Mouse (Mus musculus) mouse embryonic stem cell (cell line): Measurements from ENCODE around the gene Tdp2.
"Not testable (repeated sequence)": the region's sequence is repeated elsewhere in the genome, so short reads cannot be mapped to it uniquely, and the experiment has no call there.

Experiments
- in situ Hi-C, 2 experiments: fragments of 300-500 bp; cut with MboI; formaldehyde crosslinking; loops; 1 replicate in 1 of 2; 3 replicates in 1 of 2; pipeline ENCODE4 v1.14.3; 2019 to 2020; ENCODE audit warnings: low sequenced_read_pairs in 2 of 2, low pct_unique_long_range_greater_than_20kb in 1 of 2, mixed read lengths in 1 of 2; ENCODE audit not compliant: unreplicated experiment in 1 of 2

Gene Tdp2

GRCm38 (mm10) chr13:24819931-24820330 is 11.5 kb upstream of the Tdp2 start:
- in situ Hi-C loops, result no loop called here

DNA sequence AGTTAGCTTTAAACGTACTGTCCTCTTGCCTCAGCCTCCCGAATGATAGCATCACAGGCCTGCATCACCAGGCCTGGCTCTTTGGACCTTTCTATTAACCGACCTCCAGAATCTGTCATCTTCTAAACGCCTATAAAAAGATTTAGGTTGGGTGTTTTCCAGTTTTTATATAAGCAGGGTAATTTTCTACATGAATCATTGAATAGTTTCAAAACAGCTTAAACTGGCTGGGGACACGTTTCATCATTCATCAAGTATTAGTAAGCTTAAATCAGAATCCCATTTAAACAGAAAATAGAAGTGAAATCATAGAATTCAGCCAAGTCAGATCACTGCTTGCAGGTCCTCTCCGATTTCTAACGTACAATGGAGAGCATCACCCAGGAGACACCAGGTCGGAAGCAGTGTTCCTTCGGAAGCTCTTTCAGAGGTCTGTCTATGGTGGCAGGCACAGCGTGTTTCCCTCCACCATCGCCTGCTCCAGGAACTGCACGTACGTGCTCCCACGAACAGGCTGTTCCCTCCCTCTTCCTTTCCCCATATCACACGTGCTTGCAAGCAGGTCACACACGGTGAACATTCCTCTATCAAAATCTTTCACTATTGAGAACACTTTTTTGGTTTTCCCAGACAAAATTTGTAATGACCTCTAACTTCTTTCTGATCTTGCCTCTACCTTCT is 8.7 kb upstream of the Tdp2 start:
- in situ Hi-C loops, result no loop called here

DNA sequence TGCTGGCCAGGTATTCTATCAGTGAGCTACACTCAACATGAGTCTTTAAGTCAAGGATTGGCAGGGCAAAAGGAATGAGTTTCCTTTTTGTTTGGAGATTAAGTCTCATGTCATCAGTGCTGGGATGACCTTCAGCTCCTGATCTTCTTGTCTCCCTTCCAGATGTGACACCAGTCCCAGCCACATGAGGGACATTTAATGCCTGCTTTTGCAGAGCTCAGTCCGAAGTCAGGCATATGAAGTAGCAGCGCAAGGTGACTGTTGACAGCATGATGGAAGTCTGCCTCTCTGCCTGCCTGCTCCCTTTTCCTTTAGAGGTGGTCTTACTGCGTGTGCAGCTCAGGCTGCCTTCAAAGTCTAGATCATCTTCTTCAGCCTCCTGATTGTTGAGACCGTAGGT is 6.8 kb upstream of the Tdp2 start:
- in situ Hi-C loops, result no loop called here

DNA sequence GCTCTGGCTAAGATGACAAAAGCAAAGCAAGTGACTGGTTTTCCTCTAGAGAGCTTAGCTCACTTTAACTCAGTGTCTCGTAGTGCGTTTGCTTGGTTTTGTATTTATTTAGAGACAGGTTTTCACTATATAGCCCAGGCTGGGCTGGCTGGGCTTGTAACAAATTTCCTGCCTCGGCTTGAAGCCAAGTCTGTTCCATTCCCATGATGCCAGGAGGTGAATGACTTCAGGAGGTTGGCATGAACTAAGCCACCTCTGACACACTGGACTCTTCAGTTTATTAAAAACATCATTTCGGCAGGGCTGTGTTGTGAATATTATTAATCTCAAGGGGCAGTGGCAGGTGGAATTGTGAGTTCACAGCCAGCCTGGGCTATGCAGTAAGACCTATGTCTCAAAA is 5.9 kb upstream of the Tdp2 start:
- in situ Hi-C loops, result no loop called here

- in situ Hi-C loops, result no loop called here
Measured at GRCm38 (mm10) chr13:24826116-24826515, 5.4 kb upstream of the Tdp2 start.

GRCm38 (mm10) chr13:24830756-24831352 is 625 bp upstream of the Tdp2 start:
- in situ Hi-C loops, result no loop called here

DNA sequence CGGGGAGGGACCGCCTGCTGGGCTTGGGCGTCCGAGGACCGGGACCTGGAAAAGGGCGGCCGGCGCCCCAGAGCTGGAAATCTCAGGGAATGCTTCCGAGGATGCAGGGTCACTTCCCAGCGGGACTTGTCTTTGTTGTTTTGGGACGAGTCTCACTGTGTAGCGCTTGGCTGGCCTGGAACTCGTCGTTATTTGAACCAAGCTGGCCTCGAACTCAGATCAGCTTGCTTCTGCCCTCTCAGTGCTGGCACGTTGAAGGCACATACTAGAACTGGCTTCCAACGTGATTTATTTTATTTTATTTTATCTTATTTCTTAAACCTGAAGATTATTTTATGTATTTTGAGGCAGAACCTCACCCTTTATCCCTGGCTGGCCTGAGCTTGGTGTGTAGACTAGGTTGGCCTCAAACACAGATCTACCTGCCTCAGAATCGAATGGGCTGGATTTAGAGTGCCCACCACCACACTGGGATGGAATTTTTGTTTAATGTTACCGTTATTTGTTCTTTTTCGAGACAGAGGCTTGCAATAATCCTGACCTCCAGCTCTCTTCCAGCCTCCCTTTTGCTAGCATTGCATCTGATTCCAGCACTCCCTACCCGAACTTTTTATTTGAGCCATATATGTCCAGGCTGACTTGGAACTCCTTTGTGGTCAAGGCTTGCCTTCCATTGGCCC is 792 bp downstream of the Tdp2 start:
- in situ Hi-C loops, result no loop called here

GRCm38 (mm10) chr13:24832811-24833155 is 1.3 kb downstream of the Tdp2 start:
- in situ Hi-C loops, result no loop called here

- in situ Hi-C loops, result not testable (repeated sequence)
Measured at GRCm38 (mm10) chr13:24837765-24838164, 6.3 kb downstream of the Tdp2 start.

- in situ Hi-C loops, result no loop called here
Measured at GRCm38 (mm10) chr13:24839831-24840230, 8.4 kb downstream of the Tdp2 start.

GRCm38 (mm10) chr13:24841702-24842101 is 10.2 kb downstream of the Tdp2 start:
- in situ Hi-C loops, result no loop called here

- in situ Hi-C loops, result no loop called here
Measured at GRCm38 (mm10) chr13:24844983-24845955, 13.8 kb downstream of the Tdp2 start, which contains the start of gene D130043K22Rik. D130043K22Rik (plus strand) TSS chr13:24845135.

DNA sequence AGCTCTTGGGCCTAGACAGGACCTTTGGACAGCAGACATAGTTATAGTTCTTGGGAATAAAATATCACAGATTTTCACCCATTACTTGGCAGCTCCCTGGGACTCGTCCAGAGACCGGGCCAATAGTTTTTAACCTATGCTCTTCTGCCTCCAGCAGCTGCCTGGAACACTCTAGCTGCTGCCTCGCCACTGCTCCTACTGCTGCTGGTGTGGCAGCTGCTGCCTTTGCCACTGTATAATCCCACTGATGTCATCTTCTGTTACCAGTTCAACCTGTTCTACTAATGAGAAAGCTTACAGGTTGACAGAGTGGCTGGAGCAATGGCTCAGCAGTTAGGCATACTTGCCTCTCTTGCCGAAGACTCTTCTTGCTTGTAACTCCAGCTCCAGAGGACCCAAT is 17.8 kb downstream of the Tdp2 start:
- in situ Hi-C loops, result no loop called here

DNA sequence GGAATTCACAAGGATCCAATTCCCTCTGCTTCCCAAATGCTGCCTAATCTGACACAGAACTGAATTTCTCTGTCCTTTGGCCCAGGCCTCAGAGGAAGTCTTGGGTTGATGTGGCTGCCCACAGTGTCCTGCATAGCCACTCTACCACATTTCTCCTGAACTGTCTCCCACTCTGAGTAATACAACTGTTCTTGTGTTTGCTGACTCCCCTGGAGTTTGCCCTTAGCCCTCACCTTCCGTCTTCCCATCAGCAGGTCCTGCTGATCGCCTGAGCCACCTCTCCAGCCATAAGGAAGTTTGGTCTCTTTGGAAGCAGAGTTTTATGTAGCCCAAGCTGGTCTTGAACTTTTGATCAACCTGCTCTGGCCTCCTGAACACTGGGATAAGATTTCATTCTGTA is 20.5 kb downstream of the Tdp2 start:
- in situ Hi-C loops, result no loop called here

DNA sequence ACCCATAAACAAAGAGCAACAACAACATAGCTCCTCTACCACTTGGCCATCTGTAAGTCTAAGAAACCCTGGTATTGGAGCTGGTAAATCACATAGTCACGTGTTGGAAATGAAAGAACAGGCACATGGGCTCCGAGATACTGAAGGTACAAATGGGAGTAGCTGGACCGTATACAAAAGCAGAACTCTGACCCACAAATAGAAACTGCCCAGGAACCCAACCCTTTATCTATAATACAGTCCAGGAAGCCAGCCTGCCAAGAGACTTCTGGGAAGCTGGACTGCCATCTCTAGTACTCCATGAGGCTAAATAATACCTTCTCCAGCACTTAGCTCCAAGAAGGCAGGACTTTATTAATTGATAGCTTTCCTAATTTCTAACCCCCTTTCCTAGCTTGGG is 21.1 kb downstream of the Tdp2 start:
- in situ Hi-C loops, result no loop called here

DNA sequence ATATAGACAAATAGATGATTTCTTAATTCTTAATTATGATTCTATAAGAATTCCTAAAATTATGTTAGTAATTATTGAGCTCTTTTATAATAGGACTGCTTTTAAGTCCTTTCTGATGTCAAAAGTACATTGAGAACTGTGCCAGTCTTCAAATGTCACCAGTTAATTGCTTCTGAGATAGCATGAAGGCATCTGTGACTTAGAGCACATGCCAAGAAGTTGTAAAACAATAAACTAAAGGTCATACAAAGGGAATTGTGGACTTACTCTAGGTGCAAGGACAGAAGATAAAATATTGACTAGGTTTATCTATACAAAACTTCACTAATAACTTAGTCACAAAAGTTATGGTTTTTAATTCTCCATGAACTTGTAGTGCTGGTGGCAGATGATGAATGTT is 27.6 kb downstream of the Tdp2 start:
- in situ Hi-C loops, result no loop called here

GRCm38 (mm10) chr13:24861084-24861483 is 29.6 kb downstream of the Tdp2 start:
- in situ Hi-C loops, result no loop called here

DNA sequence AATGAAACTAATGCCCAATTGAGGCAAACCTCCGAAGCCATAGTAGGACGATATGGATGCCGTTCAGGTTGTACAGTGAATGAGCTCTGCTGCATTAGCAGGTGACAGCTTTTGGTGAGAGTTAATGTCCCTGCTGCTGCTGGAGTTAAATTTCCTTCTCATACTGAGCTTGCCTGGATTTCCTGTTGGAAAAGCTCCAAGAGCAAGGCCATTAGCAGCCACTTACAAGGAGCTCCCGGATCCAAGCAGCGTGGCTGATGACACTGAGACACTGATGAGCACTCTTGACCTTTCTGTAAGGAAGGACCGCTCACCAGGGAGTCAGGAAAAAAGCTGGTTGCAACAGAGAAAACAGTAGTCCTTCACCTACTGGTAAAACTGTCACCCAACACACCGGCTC is 30.5 kb downstream of the Tdp2 start:
- in situ Hi-C loops, result no loop called here

DNA sequence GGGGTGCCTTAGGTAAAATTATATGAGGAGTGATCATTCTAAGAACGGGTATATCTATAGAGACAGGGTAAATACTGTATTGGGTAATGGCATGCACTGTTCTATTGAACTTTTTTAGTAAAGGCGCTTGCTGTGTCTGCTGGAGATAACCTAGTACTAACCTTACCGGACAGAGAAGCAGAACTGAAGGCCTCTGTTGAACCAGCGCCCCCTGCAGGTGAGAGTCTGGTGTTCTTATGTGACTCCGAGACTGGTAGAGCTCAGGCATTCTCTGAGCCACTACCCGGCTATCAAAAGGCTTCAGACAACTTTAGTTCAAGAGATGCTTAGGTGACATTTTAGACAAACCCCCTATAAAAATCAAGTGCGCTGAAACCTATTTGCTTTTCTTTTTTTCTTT is 31.0 kb downstream of the Tdp2 start:
- in situ Hi-C loops, result no loop called here
